Mouse (Mus musculus): ENCODE results near the gene Sox6.
"Not testable (repeated sequence)": the region's sequence is repeated elsewhere in the genome, so short reads cannot be mapped to it uniquely, and the experiment has no call there.

The Sox6 gene

GRCm38 (mm10) chr7:115663399-115663798 lies 375.2 kb downstream of the Sox6 start:
- in situ Hi-C loops (cut with MboI, MseI), result no loop called here

GRCm38 (mm10) chr7:115662121-115662520 lies 376.5 kb downstream of the Sox6 start:
- in situ Hi-C loops (cut with MboI, MseI), result no loop called here

GRCm38 (mm10) chr7:115646696-115647095 lies 391.9 kb downstream of the Sox6 start:
- in situ Hi-C loops (cut with MboI, MseI), result no loop called here

GRCm38 (mm10) chr7:115645971-115646447 lies 392.6 kb downstream of the Sox6 start:
- in situ Hi-C loops (cut with MboI, MseI), result no loop called here

GRCm38 (mm10) chr7:115645272-115645970 lies 393.2 kb downstream of the Sox6 start:
- in situ Hi-C loops (cut with MboI, MseI), result no loop called here

- in situ Hi-C loops (cut with MboI, MseI), result no loop called here
These were observed 407.9 kb downstream of the Sox6 start for GRCm38 (mm10) chr7:115630691-115631090.

- in situ Hi-C loops (cut with MboI, MseI), result no loop called here
These were observed 408.3 kb downstream of the Sox6 start for GRCm38 (mm10) chr7:115630287-115630686.

- in situ Hi-C loops (cut with MboI, MseI), result loop anchor here (10.0 kb wide), 1 partner anchor 1966 kb away; no protein-coding TSS in a partner anchor
These were observed 409.8 kb downstream of the Sox6 start for GRCm38 (mm10) chr7:115628766-115629165.

- in situ Hi-C loops (cut with MboI, MseI), result loop anchor here (10.0 kb wide), 1 partner anchor 1969 kb away; no protein-coding TSS in a partner anchor
These were observed 412.6 kb downstream of the Sox6 start for GRCm38 (mm10) chr7:115625956-115626355.

- in situ Hi-C loops (cut with MboI, MseI), result loop anchor here (10.0 kb wide), 1 partner anchor 1970 kb away; no protein-coding TSS in a partner anchor
These were observed 413.6 kb downstream of the Sox6 start for GRCm38 (mm10) chr7:115624907-115625552.

- in situ Hi-C loops (cut with MboI, MseI), result loop anchor here (10.0 kb wide), 1 partner anchor 1970 kb away; no protein-coding TSS in a partner anchor
These were observed 414.1 kb downstream of the Sox6 start for GRCm38 (mm10) chr7:115624451-115624850.

- in situ Hi-C loops (cut with MboI, MseI), result no loop called here
These were observed 422.8 kb downstream of the Sox6 start for GRCm38 (mm10) chr7:115615697-115616237.

GRCm38 (mm10) chr7:115607485-115607884 lies 431.1 kb downstream of the Sox6 start:
- in situ Hi-C loops (cut with MboI, MseI), result no loop called here

- in situ Hi-C loops (cut with MboI, MseI), result not testable (repeated sequence)
These were observed 432.5 kb downstream of the Sox6 start for GRCm38 (mm10) chr7:115606125-115606524.

GRCm38 (mm10) chr7:115604883-115605282 lies 433.7 kb downstream of the Sox6 start:
- in situ Hi-C loops (cut with MboI, MseI), result no loop called here

GRCm38 (mm10) chr7:115597376-115597775 lies 441.2 kb downstream of the Sox6 start:
- in situ Hi-C loops (cut with MboI, MseI), result no loop called here

GRCm38 (mm10) chr7:115580461-115580860 lies 458.1 kb downstream of the Sox6 start:
- in situ Hi-C loops (cut with MboI, MseI), result no loop called here

GRCm38 (mm10) chr7:115579826-115580225 lies 458.8 kb downstream of the Sox6 start:
- in situ Hi-C loops (cut with MboI, MseI), result no loop called here

- in situ Hi-C loops (cut with MboI, MseI), result no loop called here
These were observed 462.2 kb downstream of the Sox6 start for GRCm38 (mm10) chr7:115576387-115576786.

GRCm38 (mm10) chr7:115574834-115575233 lies 463.8 kb downstream of the Sox6 start:
- in situ Hi-C loops (cut with MboI, MseI), result no loop called here

GRCm38 (mm10) chr7:115568821-115569240 lies 469.8 kb downstream of the Sox6 start:
- in situ Hi-C loops (cut with MboI, MseI), result no loop called here

- in situ Hi-C loops (cut with MboI, MseI), result no loop called here
These were observed 470.3 kb downstream of the Sox6 start for GRCm38 (mm10) chr7:115568301-115568700.

Measured in regulatory T cell (primary cell).